In genomic region chr2:157704991-157705776, GRCm38 (mm10) we compare ENCODE assay signal across 8 mouse cellular contexts. TPM values are rescaled to one million over a fixed set of nuclear protein-coding genes. Genes with fewer than 3 reads are reported as not detected.
DNase-seq lines count a peak whose midpoint lies in the region; ATAC-seq and TF ChIP-seq lines count a peak whose summit lies in the region.

No protein-coding gene starts in this region.

- H3K4me1 ChIP-seq in hindbrain, embryonic 16.5 days (ENCODE audit: control insufficient read depth, insufficient read depth, low read depth, low read length) = peaks cover 20% of the 10 kb centered on the region
- H3K4me1 ChIP-seq in midbrain, embryonic 16.5 days (ENCODE audit: control insufficient read depth, insufficient read depth, low read length) = peaks cover 34% of the 10 kb centered on the region

- TF ChIP-seq CTCF in gastrocnemius, adult 2 months (IDR thresholded peaks at IDR 0.05) = no peak

- H3K4me2 ChIP-seq in hindbrain, embryonic 16.5 days (ENCODE audit: low read length) = no peak overlapping the region; the same call in 1 of the 2 replicates
- H3K4me2 ChIP-seq in midbrain, embryonic 16.5 days (ENCODE audit: low read length) = peak overlapping the region; percentile 5; the same call in 1 of the 2 replicates

- no peaks in the 10 kb centered on the region for H3K27me3 ChIP-seq in hindbrain, embryonic 16.5 days (replicated peaks; ENCODE audit: control insufficient read depth, insufficient read depth, low read length)
- no peaks in the 10 kb centered on the region for H3K27me3 ChIP-seq in midbrain, embryonic 16.5 days (ENCODE audit: control insufficient read depth, insufficient read depth, low read depth, low read length)

- no peaks in the 10 kb centered on the region for H3K9me3 ChIP-seq in hindbrain, embryonic 16.5 days (ENCODE audit: control insufficient read depth, low read length)
- no peaks in the 10 kb centered on the region for H3K9me3 ChIP-seq in midbrain, embryonic 16.5 days (replicated peaks; ENCODE audit: control insufficient read depth, low read length, poor library complexity, severe bottlenecking)

- peak; percentile 51 for DNase-seq in gastrocnemius, adult 2 months
- DNase-seq in gastrocnemius, postnatal 10 days = no peak
- peak; percentile 44 for DNase-seq in embryo, embryonic 10.5 days (ENCODE audit: low spot score)
- no peak for DNase-seq in heart, adult 11 months
- DNase-seq in yolk sac, embryonic 10.5 days (ENCODE audit: low spot score) = no peak
- no peak for DNase-seq in spleen, adult 18-20 months

- ATAC-seq in hindbrain, embryonic 16.5 days = peak; percentile 58
- peak; percentile 31; the same call in 1 of the 2 replicates for ATAC-seq in midbrain, embryonic 16.5 days

- intact Hi-C loops in gastrocnemius, adult 2 months (cut with DNase I) = no loop called here

- peak overlapping the region; percentile 49; the same call in 1 of the 2 replicates for H3K27ac ChIP-seq in gastrocnemius, adult 2 months
- peak overlapping the region; percentile 35; the same call in 1 of the 2 replicates for H3K27ac ChIP-seq in hindbrain, embryonic 16.5 days (ENCODE audit: low read depth, low read length)
- peak overlapping the region; percentile 53 for H3K27ac ChIP-seq in midbrain, embryonic 16.5 days (ENCODE audit: low read length)

- H3K36me3 ChIP-seq in hindbrain, embryonic 16.5 days (ENCODE audit: control insufficient read depth, insufficient read depth, low read length) = no peaks in the 10 kb centered on the region
- H3K36me3 ChIP-seq in midbrain, embryonic 16.5 days (ENCODE audit: control insufficient read depth, insufficient read depth, low read length) = no peaks in the 10 kb centered on the region

- H3K4me3 ChIP-seq in gastrocnemius, adult 2 months = peak overlapping the region; percentile 19; the same call in 1 of the 2 replicates
- no peak overlapping the region for H3K4me3 ChIP-seq in hindbrain, embryonic 16.5 days (ENCODE audit: low read length)
- H3K4me3 ChIP-seq in midbrain, embryonic 16.5 days (ENCODE audit: low read depth, low read length) = no peak overlapping the region

- no peak overlapping the region for H3K9ac ChIP-seq in hindbrain, embryonic 16.5 days (ENCODE audit: low read depth, low read length)
- H3K9ac ChIP-seq in midbrain, embryonic 16.5 days (ENCODE audit: low read depth, low read length) = no peak overlapping the region

- 15% methylated on average over 28 of the region's 28 CpGs for WGBS in hindbrain, embryonic 16.5 days
- 17% methylated on average over 28 of the region's 28 CpGs for WGBS in midbrain, embryonic 16.5 days

RNA-seq across cellular contexts. Expression of gene Ctnnbl1, which starts 32.0 kb away (rescaled TPM):
- 1 to 10 TPM; 7.9 to 9.8 TPM for total RNA-seq in gastrocnemius, adult 2 months (2021)
- 10 to 100 TPM in 1 of 2 experiments, 1 to 10 TPM in 1; 9.7 to 12.8 TPM for total RNA-seq in gastrocnemius, postnatal 10 days (2021)
- 53.0 and 58.8 TPM in 2 replicates for polyA plus RNA-seq in hindbrain, embryonic 16.5 days (2015; fragmentation: Nextera tagmentation; extraction: Ambion mirVana)
- polyA plus RNA-seq in midbrain, embryonic 16.5 days (2015; fragmentation: Nextera tagmentation; extraction: Ambion mirVana) = 62.7 and 63.6 TPM in 2 replicates

Comparison
In these comparisons a context has a peak if more than half of its experiments do, and no peak if none do; other contexts are left out.
1. DNase-seq: peak in gastrocnemius, adult 2 months (single experiment) and embryo, embryonic 10.5 days (single experiment); none in gastrocnemius, postnatal 10 days (single experiment), heart, adult 11 months (single experiment), yolk sac, embryonic 10.5 days (single experiment) and spleen, adult 18-20 months (0 of 2).
2. Peak in every context shown above with its lines, with median percentiles within 50 percentile points of each other: H3K27ac ChIP-seq.